Mouse (Mus musculus) adrenal gland, postnatal 4 days (tissue): ENCODE data around the gene Med24. TPM values are rescaled to one million over a fixed set of nuclear protein-coding genes. Genes with fewer than 3 reads are reported as not detected.

Experiments used
- DNase-seq, 2 experiments: peaks; one replicate each; pipeline ENCODE4 v3.0.0; 2021 to 2022; ENCODE audit warnings: low spot score in 2 of 2, mixed read lengths in 2 of 2
- long read RNA-seq, 2 experiments: library from polyadenylated mRNA; stranded (forward); transcript quantifications; one replicate each; pipeline ENCODE4 v2.0.0; 2021
- total RNA-seq, 2 experiments: library from RNA; stranded (reverse); gene quantifications; 2 replicates each; pipeline ENCODE4 v1.2.3; 2021

Med24 gene
- total RNA-seq = 10 to 100 TPM; 75.7 to 84.8 TPM
- long read RNA-seq, experiment 1, transcript Med24-201 (26 exons, 3,410 nt) = major isoform, 11 of 40 reads
- long read RNA-seq, experiment 1, partial matches to known transcripts = 11 of 40 reads
- long read RNA-seq, experiment 1, other reads (novel, unspliced or antisense) = 16 of 40 reads
- long read RNA-seq, experiment 2, full-length matches to known transcripts = 15 of 69 reads
- long read RNA-seq, experiment 2, partial matches to known transcripts = 32 of 69 reads
- long read RNA-seq, experiment 2, other reads (novel, unspliced or antisense) = 22 of 69 reads

- DNase-seq = peak; percentile 60 to 67
Measured at GRCm38 (mm10) chr11:98729119-98729588, at the start of gene Med24. Gene Med24 (minus strand): TSS chr11:98729435.

GRCm38 (mm10) chr11:98777888-98778287 lies 48.7 kb upstream of the Med24 start:
- no peak for DNase-seq

- DNase-seq = no peak
Measured at GRCm38 (mm10) chr11:98776843-98777590, 47.8 kb upstream of the Med24 start.

- no peak for DNase-seq
Measured at GRCm38 (mm10) chr11:98776052-98776764, 47.0 kb upstream of the Med24 start.

- DNase-seq = peak; percentile 98 to 99
Measured at GRCm38 (mm10) chr11:98775348-98776051, 46.3 kb upstream of the Med24 start.

- DNase-seq = no peak
Measured at GRCm38 (mm10) chr11:98774582-98775347, 45.5 kb upstream of the Med24 start, which contains the start of gene Nr1d1. Gene Nr1d1 (minus strand): TSS chr11:98775333.

- peak; percentile 99 for DNase-seq
Measured at GRCm38 (mm10) chr11:98773635-98774295, 44.5 kb upstream of the Med24 start.

- no peak for DNase-seq
Measured at GRCm38 (mm10) chr11:98772667-98773171, 43.5 kb upstream of the Med24 start.

GRCm38 (mm10) chr11:98771844-98772525 lies 42.8 kb upstream of the Med24 start:
- DNase-seq = no peak

GRCm38 (mm10) chr11:98771131-98771530 lies 41.9 kb upstream of the Med24 start:
- no peak for DNase-seq

- DNase-seq = no peak
Measured at GRCm38 (mm10) chr11:98770096-98770975, 41.1 kb upstream of the Med24 start.

- DNase-seq = no peak
Measured at GRCm38 (mm10) chr11:98769007-98769954, 40.0 kb upstream of the Med24 start.

GRCm38 (mm10) chr11:98768127-98769006 lies 39.1 kb upstream of the Med24 start:
- no peak for DNase-seq

GRCm38 (mm10) chr11:98767713-98768112 lies 38.5 kb upstream of the Med24 start:
- DNase-seq = no peak

GRCm38 (mm10) chr11:98767276-98767675 lies 38.0 kb upstream of the Med24 start:
- no peak for DNase-seq

- DNase-seq = no peak
Measured at GRCm38 (mm10) chr11:98766816-98767215, 37.6 kb upstream of the Med24 start.
